Mouse (Mus musculus) liver, postnatal 0 days (tissue): ENCODE results near the gene Iqcn.

Experiments used
- CTCF ChIP-seq: sonication (generic); IDR thresholded peaks from 2 replicates; pipeline ENCODE4 v1.5.1; 2016; ENCODE audit warnings: antibody characterized with exemption, low read depth
- EP300 ChIP-seq: IDR thresholded peaks from 2 replicates; pipeline ENCODE4 v1.6.1; 2016; ENCODE audit warnings: antibody characterized with exemption, low read depth, mild to moderate bottlenecking

DNA sequence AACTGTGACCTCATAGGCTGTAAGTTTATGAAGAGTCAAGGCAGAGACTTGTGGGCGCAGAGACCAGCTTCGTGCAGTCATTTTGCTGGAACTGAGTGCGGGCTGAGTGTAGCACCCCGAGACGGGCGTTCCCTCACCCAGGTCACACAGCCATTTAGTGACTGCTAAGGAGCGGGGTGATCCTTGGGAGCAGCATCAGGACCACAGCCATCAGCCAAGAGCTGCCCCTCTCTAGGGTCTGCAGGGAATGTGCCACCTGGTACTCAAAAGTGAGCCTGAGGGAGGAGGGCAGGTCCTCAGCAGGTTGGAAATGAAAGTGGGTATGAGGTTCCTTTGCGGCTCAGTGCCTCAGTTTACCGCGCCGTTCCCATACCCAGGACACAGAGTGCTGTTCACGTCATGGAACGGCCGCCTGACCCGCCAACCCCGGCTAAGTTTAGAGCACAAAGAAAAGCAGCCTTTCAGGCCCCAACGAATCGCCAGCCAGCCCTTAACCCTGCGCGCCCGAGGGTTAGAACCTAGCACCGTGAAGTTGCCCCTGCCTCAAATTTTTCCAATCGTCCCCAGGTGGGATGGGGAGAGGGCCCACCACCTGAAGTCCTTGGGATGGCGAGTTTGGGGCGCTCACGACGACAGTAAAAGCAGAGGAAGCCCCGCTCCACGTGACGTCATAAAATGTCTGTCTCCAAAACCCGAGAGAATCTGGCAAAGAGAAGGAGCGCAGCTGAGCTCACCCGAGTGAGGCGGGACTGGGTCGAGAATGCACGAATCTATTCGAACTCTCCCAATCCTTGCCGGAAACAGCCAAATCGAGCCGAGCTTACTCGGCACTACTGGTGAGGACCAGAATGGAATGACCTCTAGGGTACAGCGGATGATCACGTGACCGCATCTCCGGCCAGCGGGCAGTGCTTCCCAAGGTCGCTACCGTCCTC lies 40.7 kb downstream of the Iqcn start:
- no peak for TF ChIP-seq CTCF
- no peak for TF ChIP-seq EP300
